Mouse (Mus musculus) layer of hippocampus, adult 11-12 months (tissue): ENCODE results near the gene Sufu.

ENCODE experiments used
- DNase-seq: peaks from one replicate; pipeline ENCODE4 v3.0.0; 2022; ENCODE audit warnings: low spot score

Sufu gene

GRCm38 (mm10) chr19:46531071-46532030, 134.7 kb downstream of the Sufu start:
- peak; percentile 59 for DNase-seq

DNA sequence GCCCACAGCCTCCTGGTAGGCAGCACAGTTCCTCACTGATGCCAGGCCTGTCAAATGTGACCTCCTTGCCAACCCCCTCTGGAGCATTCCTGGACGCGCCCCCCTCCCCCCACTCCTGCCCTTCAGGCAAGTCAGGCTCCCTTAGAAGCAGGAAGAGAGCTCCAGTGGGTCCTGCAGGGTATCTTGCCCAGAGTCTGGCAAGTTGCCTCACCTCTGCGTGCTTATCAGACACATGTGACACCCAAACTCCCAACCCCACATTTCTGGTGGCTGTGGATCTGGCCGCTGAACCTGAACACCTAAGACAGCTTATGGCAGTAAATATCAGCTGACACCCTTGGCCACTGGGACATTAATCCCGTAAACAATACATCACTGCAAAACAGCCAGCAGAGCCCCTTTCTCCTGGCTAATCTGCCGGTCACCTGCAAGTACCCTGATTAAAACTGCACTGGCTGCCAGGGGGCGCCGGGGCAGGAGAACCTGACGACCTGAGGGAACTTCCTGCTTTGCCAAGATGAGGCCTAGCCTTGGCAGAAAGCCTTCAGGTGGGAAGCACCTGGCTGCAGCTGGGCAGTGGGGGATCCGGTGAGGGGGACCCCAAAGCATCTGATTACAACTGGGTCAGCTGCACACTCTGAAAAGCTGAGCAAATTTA, 135.5 kb downstream of the Sufu start:
- no peak for DNase-seq

DNA sequence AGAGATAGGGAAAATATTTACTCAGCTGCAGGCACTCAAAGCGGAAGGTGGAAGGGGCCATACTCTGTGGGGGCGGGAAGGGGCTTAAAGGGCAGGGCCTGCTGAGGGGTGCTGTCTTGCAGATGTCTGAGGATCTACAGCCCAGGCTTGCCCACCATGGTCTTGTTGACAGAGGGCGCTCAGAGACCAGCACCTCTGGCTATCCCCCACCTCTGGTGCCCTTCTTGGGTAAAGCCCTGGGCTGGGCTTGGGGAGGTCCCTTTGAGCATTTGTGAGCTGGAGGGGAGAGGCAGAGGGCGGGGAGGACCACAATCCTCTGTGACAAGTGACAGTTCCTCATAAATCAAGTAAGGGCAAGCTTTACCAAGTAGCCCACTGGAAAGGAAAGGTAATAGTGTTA, 136.4 kb downstream of the Sufu start:
- DNase-seq = no peak

- DNase-seq = no peak
Measured at GRCm38 (mm10) chr19:46533525-46533924, 136.8 kb downstream of the Sufu start.

- no peak for DNase-seq
Measured at GRCm38 (mm10) chr19:46534542-46535098, 137.9 kb downstream of the Sufu start.

GRCm38 (mm10) chr19:46537357-46537756, 140.7 kb downstream of the Sufu start:
- no peak for DNase-seq

- DNase-seq = no peak
Measured at GRCm38 (mm10) chr19:46538213-46538612, 141.5 kb downstream of the Sufu start.
